Comparison of ENCODE assay signal across 14 mouse cellular contexts in the genomic region with DNA sequence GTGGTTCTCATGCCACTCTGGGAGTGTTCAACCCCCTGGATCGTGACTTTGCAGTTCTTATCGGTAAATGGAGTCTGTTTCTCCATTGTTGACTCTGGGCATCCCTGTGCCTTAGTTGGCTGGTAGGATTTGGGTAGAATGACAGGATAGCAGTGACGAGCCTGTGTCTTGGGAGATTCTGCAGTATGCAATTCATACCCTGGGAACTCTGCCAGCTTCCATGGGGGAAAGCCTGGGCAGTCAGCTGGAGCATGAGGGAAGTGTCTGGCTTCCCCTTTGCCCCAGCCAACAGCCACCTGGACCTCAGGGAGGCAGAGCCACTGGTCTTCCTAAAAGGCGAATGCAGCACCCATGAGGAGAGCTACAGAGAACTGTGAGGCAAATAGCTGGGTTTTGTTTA.
DNase-seq lines count a peak whose midpoint lies in the region; ATAC-seq and TF ChIP-seq lines count a peak whose summit lies in the region.
"Had no signal": no experiment of that assay in that cellular context is flagged by ENCODE, and none has a peak within 500 bp of the region (broad histone marks: within the 10 kb centered on the region; RNA-seq: fewer than 3 reads in every experiment).

No protein-coding gene starts in this region.

- no peaks in the 10 kb centered on the region for H3K9me3 ChIP-seq in kidney, embryonic 14.5 days (ENCODE audit: control insufficient read depth, low read length)
- H3K9me3 ChIP-seq in midbrain, postnatal 0 days (ENCODE audit: low read length), result no peaks in the 10 kb centered on the region
- no peaks in the 10 kb centered on the region for H3K9me3 ChIP-seq in midbrain, embryonic 15.5 days
- H3K9me3 ChIP-seq: embryonic facial prominence, embryonic 13.5 days; limb, embryonic 13.5 days had no signal

- H3K27me3 ChIP-seq in kidney, embryonic 14.5 days (ENCODE audit: control insufficient read depth, insufficient read depth, low read length), result no peaks in the 10 kb centered on the region
- H3K27me3 ChIP-seq in midbrain, postnatal 0 days (ENCODE audit: insufficient read depth, low read length), result no peaks in the 10 kb centered on the region
- no peaks in the 10 kb centered on the region for H3K27me3 ChIP-seq in midbrain, embryonic 15.5 days (replicated peaks)
- H3K27me3 ChIP-seq: embryonic facial prominence, embryonic 13.5 days had no signal

- 80% methylated on average over 4 of the region's 4 CpGs for WGBS in kidney, embryonic 14.5 days
- 69% methylated on average over 4 of the region's 4 CpGs for WGBS in midbrain, postnatal 0 days
- 75% methylated on average over 4 of the region's 4 CpGs for WGBS in midbrain, embryonic 15.5 days

- H3K9ac ChIP-seq in kidney, embryonic 14.5 days (ENCODE audit: low read depth, low read length), result no peak overlapping the region
- H3K9ac ChIP-seq in midbrain, postnatal 0 days (replicated peaks; ENCODE audit: low read length, poor library complexity, severe bottlenecking), result no peak overlapping the region
- no peak overlapping the region for H3K9ac ChIP-seq in midbrain, embryonic 15.5 days
- H3K9ac ChIP-seq: embryonic facial prominence, embryonic 13.5 days; limb, embryonic 13.5 days; liver, embryonic 14.5 days had no signal

- H3K27ac ChIP-seq in kidney, embryonic 14.5 days (ENCODE audit: low read depth, low read length), result no peak overlapping the region
- no peak overlapping the region for H3K27ac ChIP-seq in midbrain, postnatal 0 days (ENCODE audit: low read depth, low read length)
- H3K27ac ChIP-seq in midbrain, embryonic 15.5 days, result no peak overlapping the region
- H3K27ac ChIP-seq: embryonic facial prominence, embryonic 13.5 days; limb, embryonic 13.5 days; liver, embryonic 14.5 days had no signal

- H3K4me3 ChIP-seq in kidney, embryonic 14.5 days (ENCODE audit: low read length), result no peak overlapping the region
- H3K4me3 ChIP-seq in midbrain, postnatal 0 days (ENCODE audit: low read depth, low read length), result no peak overlapping the region
- no peak overlapping the region for H3K4me3 ChIP-seq in midbrain, embryonic 15.5 days
- H3K4me3 ChIP-seq: embryonic facial prominence, embryonic 13.5 days; limb, embryonic 13.5 days had no signal

- ATAC-seq in frontal cortex, adult (ENCODE audit: low TSS enrichment), result 0 out of 2 replicates have a peak, but pooled peaks have one; percentile 24
- no peak for ATAC-seq in kidney, embryonic 14.5 days (ENCODE audit: low FRiP score, low TSS enrichment)
- no peak for ATAC-seq in midbrain, postnatal 0 days (ENCODE audit: low FRiP score)
- no peak for ATAC-seq in midbrain, embryonic 15.5 days (replicated peaks)
- ATAC-seq in megakaryocyte-erythroid progenitor cell, adult 5-6 weeks (replicated peaks; ENCODE audit: low FRiP score, low TSS enrichment, poor library complexity, severe bottlenecking), result no peak

- no peaks in the 10 kb centered on the region for H3K36me3 ChIP-seq in kidney, embryonic 14.5 days (ENCODE audit: control insufficient read depth, insufficient read depth, low read length)
- no peaks in the 10 kb centered on the region for H3K36me3 ChIP-seq in midbrain, postnatal 0 days (ENCODE audit: insufficient read depth, low read length)
- no peaks in the 10 kb centered on the region for H3K36me3 ChIP-seq in midbrain, embryonic 15.5 days (replicated peaks)
- H3K36me3 ChIP-seq: embryonic facial prominence, embryonic 13.5 days; limb, embryonic 13.5 days had no signal

- no peak overlapping the region for H3K4me2 ChIP-seq in kidney, embryonic 14.5 days (replicated peaks; ENCODE audit: low read depth, low read length)
- no peak overlapping the region for H3K4me2 ChIP-seq in midbrain, postnatal 0 days (ENCODE audit: low read depth, low read length, poor library complexity, severe bottlenecking)
- H3K4me2 ChIP-seq in midbrain, embryonic 15.5 days, result no peak overlapping the region
- H3K4me2 ChIP-seq: embryonic facial prominence, embryonic 13.5 days; limb, embryonic 13.5 days had no signal

- no peak for TF ChIP-seq CTCF in midbrain, postnatal 0 days (IDR thresholded peaks at IDR 0.05)

- no peaks in the 10 kb centered on the region for H3K4me1 ChIP-seq in kidney, embryonic 14.5 days (ENCODE audit: control insufficient read depth, insufficient read depth, low read length)
- peaks cover 7% of the 10 kb centered on the region; the same call in 1 of the 2 replicates for H3K4me1 ChIP-seq in midbrain, postnatal 0 days (ENCODE audit: insufficient read depth, low read length)
- H3K4me1 ChIP-seq in midbrain, embryonic 15.5 days, result peaks cover 11% of the 10 kb centered on the region

- DNase-seq in frontal cortex, postnatal 36 days (ENCODE audit: low spot score in 2 of 2), result no peak
- peak; percentile 32 for DNase-seq in kidney, postnatal 14 days
- peak; percentile 56 for DNase-seq in midbrain, postnatal 0 days (ENCODE audit: low spot score)
- DNase-seq: adrenal gland, postnatal 25 days; gastrocnemius, postnatal 25 days; heart, postnatal 14 days; thymus, postnatal 4 days had no signal

Comparison
In these comparisons a context has a peak if more than half of its experiments do, and no peak if none do; other contexts are left out.
1. DNase-seq: peak in kidney, postnatal 14 days (single experiment) and midbrain, postnatal 0 days (single experiment); none in frontal cortex, postnatal 36 days (0 of 2).